Mouse (Mus musculus): ENCODE data around the gene Ackr4. TPM values are rescaled to one million over a fixed set of nuclear protein-coding genes. Genes with fewer than 3 reads are reported as not detected.

Ackr4 gene
- polyA plus RNA-seq, 1 experiment from 2014 or later, result 2.0 TPM

- Histone ChIP-seq H3K27ac (ENCODE audit: low read length) (no peak overlapping the region), H3K36me3 (ENCODE audit: insufficient read depth, low read length) (no peaks in the 10 kb centered on the region), H3K4me3 (ENCODE audit: low read length) (no peak overlapping the region), H3K27me3 (ENCODE audit: insufficient read depth, low read length) (no peaks in the 10 kb centered on the region), H3K9ac (replicated peaks; ENCODE audit: low read length) (no peak overlapping the region), H3K9me3 (ENCODE audit: low read length) (no peaks in the 10 kb centered on the region), H3K4me2 (replicated peaks; ENCODE audit: low read depth, low read length) (no peak overlapping the region), H3K4me1 (ENCODE audit: insufficient read depth, low read length) (peaks cover 16% of the 10 kb centered on the region)
- ATAC-seq (ENCODE audit: low FRiP score, low TSS enrichment), result no peak
- WGBS, result 46% methylated on average over 5 of the region's 5 CpGs
Measured at GRCm38 (mm10) chr9:104098256-104098655, 28.5 kb downstream of the Ackr4 start.

DNA sequence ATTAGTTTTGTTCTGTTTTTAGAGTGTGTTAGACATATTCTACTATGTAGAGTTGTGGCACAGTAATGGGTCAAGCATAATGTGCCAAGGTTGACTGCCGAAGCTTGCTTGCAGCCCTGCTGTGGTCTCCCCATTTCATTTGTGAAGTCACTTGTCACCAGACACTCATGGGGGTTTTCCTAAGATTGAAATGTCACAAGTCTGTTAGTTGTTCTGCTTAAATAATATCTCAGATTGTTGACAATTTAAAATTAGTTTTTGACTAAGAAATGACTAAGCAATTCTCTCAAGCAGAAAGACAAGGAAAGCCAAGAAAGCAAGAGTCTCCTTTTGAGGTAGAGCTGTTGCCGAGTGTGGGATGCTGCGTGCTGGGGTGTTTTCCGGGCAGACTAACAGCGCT, 33.8 kb downstream of the Ackr4 start:
- ATAC-seq (ENCODE audit: low FRiP score, low TSS enrichment), result no peak
- H3K4me1 ChIP-seq (ENCODE audit: insufficient read depth, low read length), result no peaks in the 10 kb centered on the region
- no peaks in the 10 kb centered on the region for H3K9me3 ChIP-seq (ENCODE audit: low read length)
- no peaks in the 10 kb centered on the region for H3K36me3 ChIP-seq (ENCODE audit: insufficient read depth, low read length)
- WGBS, result 81% methylated on average over 5 of the region's 5 CpGs
- no peak overlapping the region for H3K4me2 ChIP-seq (replicated peaks; ENCODE audit: low read depth, low read length)
- no peak overlapping the region for H3K4me3 ChIP-seq (ENCODE audit: low read length)
- no peak overlapping the region for H3K27ac ChIP-seq (ENCODE audit: low read length)
- H3K9ac ChIP-seq (replicated peaks; ENCODE audit: low read length), result no peak overlapping the region
- no peaks in the 10 kb centered on the region for H3K27me3 ChIP-seq (ENCODE audit: insufficient read depth, low read length)

GRCm38 (mm10) chr9:104088555-104088954, 38.2 kb downstream of the Ackr4 start:
- 59% methylated on average over 8 of the region's 8 CpGs for WGBS
- Histone ChIP-seq H3K27me3 (ENCODE audit: insufficient read depth, low read length) (no peaks in the 10 kb centered on the region), H3K27ac (ENCODE audit: low read length) (peak overlapping the region; percentile 27; the same call in 1 of the 2 replicates), H3K4me1 (ENCODE audit: insufficient read depth, low read length) (no peaks in the 10 kb centered on the region), H3K9me3 (ENCODE audit: low read length) (no peaks in the 10 kb centered on the region), H3K4me2 (replicated peaks; ENCODE audit: low read depth, low read length) (no peak overlapping the region), H3K4me3 (ENCODE audit: low read length) (no peak overlapping the region), H3K9ac (replicated peaks; ENCODE audit: low read length) (no peak overlapping the region), H3K36me3 (ENCODE audit: insufficient read depth, low read length) (no peaks in the 10 kb centered on the region)
- no peak for ATAC-seq (ENCODE audit: low FRiP score, low TSS enrichment)

DNA sequence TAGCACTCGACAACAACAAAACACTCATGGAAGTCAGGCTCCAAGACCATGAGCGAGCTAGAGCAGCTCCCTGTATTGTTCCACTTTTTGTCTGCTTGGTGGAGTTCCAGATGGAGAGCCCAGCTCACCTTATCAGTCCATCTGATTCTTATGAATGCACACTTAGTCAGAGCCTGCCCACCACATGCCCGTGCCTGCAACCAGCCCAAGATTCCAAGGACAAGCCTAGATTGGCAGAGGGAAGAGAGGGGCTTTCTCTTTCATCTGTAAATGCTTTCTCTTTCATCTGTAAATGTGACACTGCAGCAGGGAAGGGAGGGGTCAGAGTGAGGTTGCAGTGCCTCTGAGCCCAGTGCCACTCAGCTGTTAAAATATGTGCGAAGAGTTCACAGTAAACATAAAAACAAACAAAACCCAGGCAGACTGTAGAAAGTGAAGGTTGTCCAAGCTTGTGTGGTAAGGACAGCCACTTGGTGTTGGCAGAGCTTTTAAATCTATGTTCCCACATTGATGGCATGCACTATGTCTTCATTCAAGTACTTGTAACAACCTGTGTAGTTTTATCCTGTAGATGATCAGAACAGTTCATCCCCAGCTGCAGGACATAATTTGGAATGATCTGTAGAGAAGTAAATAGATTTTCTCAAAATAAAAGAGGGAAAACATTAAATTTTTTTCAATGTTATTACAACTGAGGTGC, 40.9 kb downstream of the Ackr4 start:
- no peak for ATAC-seq (ENCODE audit: low FRiP score, low TSS enrichment)

DNA sequence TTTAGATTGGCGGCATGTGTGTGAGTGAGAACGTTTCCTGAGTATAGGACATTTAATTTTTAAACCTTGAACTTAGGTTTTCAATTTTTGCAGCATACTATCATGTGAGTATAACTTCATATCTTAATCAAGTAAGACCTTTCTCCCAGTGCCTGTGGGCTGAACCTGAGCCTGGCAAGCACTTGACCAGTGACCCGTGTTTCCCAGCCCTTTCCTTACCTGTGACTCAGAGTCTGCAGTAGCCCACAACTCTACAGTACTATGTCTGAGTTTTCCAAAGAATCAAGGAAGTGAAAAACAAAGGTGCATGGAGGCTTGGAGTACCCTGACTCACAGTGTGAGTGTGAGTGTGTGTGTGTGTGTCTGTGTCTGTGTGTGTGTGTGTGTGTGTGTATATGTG, 46.7 kb downstream of the Ackr4 start:
- H3K4me1 ChIP-seq (ENCODE audit: insufficient read depth, low read length), result no peaks in the 10 kb centered on the region
- H3K4me2 ChIP-seq (replicated peaks; ENCODE audit: low read depth, low read length), result no peak overlapping the region
- no peak overlapping the region for H3K4me3 ChIP-seq (ENCODE audit: low read length)
- H3K9me3 ChIP-seq (ENCODE audit: low read length), result no peaks in the 10 kb centered on the region
- no peaks in the 10 kb centered on the region for H3K27me3 ChIP-seq (ENCODE audit: insufficient read depth, low read length)
- WGBS, result 74% methylated on average over 3 of the region's 3 CpGs
- no peak for ATAC-seq (ENCODE audit: low FRiP score, low TSS enrichment)
- H3K9ac ChIP-seq (replicated peaks; ENCODE audit: low read length), result no peak overlapping the region
- 0 out of 2 replicates have a peak, but pooled peaks cover under 1% of the 10 kb centered on the region for H3K36me3 ChIP-seq (ENCODE audit: insufficient read depth, low read length)
- H3K27ac ChIP-seq (ENCODE audit: low read length), result no peak overlapping the region

More for the DNA sequence above, 40.9 kb downstream of the Ackr4 start:
- Histone ChIP-seq H3K36me3 (ENCODE audit: insufficient read depth, low read length) (no peaks in the 10 kb centered on the region), H3K27me3 (ENCODE audit: insufficient read depth, low read length) (no peaks in the 10 kb centered on the region), H3K4me1 (ENCODE audit: insufficient read depth, low read length) (no peaks in the 10 kb centered on the region), H3K4me2 (replicated peaks; ENCODE audit: low read depth, low read length) (no peak overlapping the region), H3K9me3 (ENCODE audit: low read length) (no peaks in the 10 kb centered on the region), H3K9ac (replicated peaks; ENCODE audit: low read length) (no peak overlapping the region), H3K4me3 (ENCODE audit: low read length) (no peak overlapping the region), H3K27ac (ENCODE audit: low read length) (no peak overlapping the region)
- WGBS, result 59% methylated on average over 4 of the region's 4 CpGs

DNA sequence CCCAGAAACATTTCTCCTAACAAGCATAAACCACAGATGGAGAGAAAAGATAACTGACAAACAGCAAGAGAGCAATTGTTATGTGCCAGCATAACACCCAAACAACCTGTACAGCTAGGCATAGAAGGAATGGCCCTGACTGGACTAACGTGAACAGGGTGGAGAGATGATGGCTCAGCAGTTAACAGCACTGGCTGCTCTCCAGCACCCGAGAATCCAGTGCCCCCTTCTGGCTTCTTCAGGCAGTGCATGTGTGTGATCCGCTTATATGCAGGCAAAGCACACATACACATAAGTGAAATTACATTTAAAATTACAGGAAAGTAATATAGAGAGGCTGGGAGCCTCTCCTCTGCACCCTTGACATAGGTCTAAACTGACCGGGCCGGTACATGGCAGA, 47.4 kb downstream of the Ackr4 start:
- no peak overlapping the region for H3K4me2 ChIP-seq (replicated peaks; ENCODE audit: low read depth, low read length)
- H3K9me3 ChIP-seq (ENCODE audit: low read length), result no peaks in the 10 kb centered on the region
- H3K27ac ChIP-seq (ENCODE audit: low read length), result no peak overlapping the region
- H3K9ac ChIP-seq (replicated peaks; ENCODE audit: low read length), result no peak overlapping the region
- no peaks in the 10 kb centered on the region for H3K27me3 ChIP-seq (ENCODE audit: insufficient read depth, low read length)
- 0 out of 2 replicates have a peak, but pooled peaks cover 2% of the 10 kb centered on the region for H3K36me3 ChIP-seq (ENCODE audit: insufficient read depth, low read length)
- no peak overlapping the region for H3K4me3 ChIP-seq (ENCODE audit: low read length)
- no peaks in the 10 kb centered on the region for H3K4me1 ChIP-seq (ENCODE audit: insufficient read depth, low read length)
- ATAC-seq (ENCODE audit: low FRiP score, low TSS enrichment), result no peak
- WGBS, result 44% methylated on average over 5 of the region's 5 CpGs

DNA sequence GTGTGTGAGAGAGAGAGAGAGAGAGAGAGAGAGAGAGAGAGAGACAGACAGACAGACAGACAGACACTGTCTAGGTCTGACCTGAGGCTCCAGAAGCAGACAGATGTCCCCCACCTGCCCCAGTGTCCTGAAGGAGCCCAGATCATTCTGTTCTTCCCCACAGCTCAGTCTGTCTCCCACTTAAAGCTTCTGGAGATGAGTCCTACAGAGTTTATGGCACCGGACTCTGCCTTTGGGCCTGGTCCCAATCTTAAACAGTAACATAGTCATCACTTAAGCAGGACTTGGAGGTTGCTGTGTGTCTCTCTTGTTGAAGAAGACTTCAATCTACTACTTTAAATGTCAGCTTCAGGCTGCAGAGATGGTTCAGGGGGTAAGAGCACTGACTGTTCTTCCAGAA, 48.0 kb downstream of the Ackr4 start:
- Histone ChIP-seq H3K4me3 (ENCODE audit: low read length) (no peak overlapping the region), H3K9me3 (ENCODE audit: low read length) (no peaks in the 10 kb centered on the region), H3K4me1 (ENCODE audit: insufficient read depth, low read length) (no peaks in the 10 kb centered on the region), H3K4me2 (replicated peaks; ENCODE audit: low read depth, low read length) (no peak overlapping the region), H3K9ac (replicated peaks; ENCODE audit: low read length) (no peak overlapping the region), H3K27me3 (ENCODE audit: insufficient read depth, low read length) (no peaks in the 10 kb centered on the region), H3K36me3 (ENCODE audit: insufficient read depth, low read length) (0 out of 2 replicates have a peak, but pooled peaks cover 2% of the 10 kb centered on the region), H3K27ac (ENCODE audit: low read length) (no peak overlapping the region)
- ATAC-seq (ENCODE audit: low FRiP score, low TSS enrichment), result no peak
- WGBS, result 91% methylated on average over 1 of the region's 1 CpGs

- Histone ChIP-seq H3K27me3 (ENCODE audit: insufficient read depth, low read length) (no peaks in the 10 kb centered on the region), H3K4me3 (ENCODE audit: low read length) (no peak overlapping the region), H3K9ac (replicated peaks; ENCODE audit: low read length) (no peak overlapping the region), H3K36me3 (ENCODE audit: insufficient read depth, low read length) (0 out of 2 replicates have a peak, but pooled peaks cover 2% of the 10 kb centered on the region), H3K9me3 (ENCODE audit: low read length) (no peaks in the 10 kb centered on the region), H3K27ac (ENCODE audit: low read length) (no peak overlapping the region), H3K4me2 (replicated peaks; ENCODE audit: low read depth, low read length) (no peak overlapping the region), H3K4me1 (ENCODE audit: insufficient read depth, low read length) (no peaks in the 10 kb centered on the region)
- ATAC-seq (ENCODE audit: low FRiP score, low TSS enrichment), result no peak
- WGBS, result 73% methylated on average over 2 of the region's 2 CpGs
Measured at GRCm38 (mm10) chr9:104075808-104076207, 50.9 kb downstream of the Ackr4 start.

GRCm38 (mm10) chr9:104070863-104071604, 55.7 kb downstream of the Ackr4 start:
- no peaks in the 10 kb centered on the region for H3K9me3 ChIP-seq (ENCODE audit: low read length)
- H3K4me2 ChIP-seq (replicated peaks; ENCODE audit: low read depth, low read length), result no peak overlapping the region
- 0 out of 2 replicates have a peak, but pooled peaks cover 2% of the 10 kb centered on the region for H3K36me3 ChIP-seq (ENCODE audit: insufficient read depth, low read length)
- 83% methylated on average over 8 of the region's 8 CpGs for WGBS
- no peak overlapping the region for H3K4me3 ChIP-seq (ENCODE audit: low read length)
- ATAC-seq (ENCODE audit: low FRiP score, low TSS enrichment), result no peak
- no peaks in the 10 kb centered on the region for H3K4me1 ChIP-seq (ENCODE audit: insufficient read depth, low read length)
- H3K9ac ChIP-seq (replicated peaks; ENCODE audit: low read length), result no peak overlapping the region
- no peaks in the 10 kb centered on the region for H3K27me3 ChIP-seq (ENCODE audit: insufficient read depth, low read length)
- no peak overlapping the region for H3K27ac ChIP-seq (ENCODE audit: low read length)

- no peaks in the 10 kb centered on the region for H3K9me3 ChIP-seq (ENCODE audit: low read length)
- H3K9ac ChIP-seq (replicated peaks; ENCODE audit: low read length), result no peak overlapping the region
- no peak overlapping the region for H3K4me2 ChIP-seq (replicated peaks; ENCODE audit: low read depth, low read length)
- WGBS, result 76% methylated on average over 4 of the region's 4 CpGs
- H3K4me3 ChIP-seq (ENCODE audit: low read length), result no peak overlapping the region
- H3K4me1 ChIP-seq (ENCODE audit: insufficient read depth, low read length), result no peaks in the 10 kb centered on the region
- no peak for ATAC-seq (ENCODE audit: low FRiP score, low TSS enrichment)
- no peaks in the 10 kb centered on the region for H3K27me3 ChIP-seq (ENCODE audit: insufficient read depth, low read length)
- 0 out of 2 replicates have a peak, but pooled peaks cover 2% of the 10 kb centered on the region for H3K36me3 ChIP-seq (ENCODE audit: insufficient read depth, low read length)
- no peak overlapping the region for H3K27ac ChIP-seq (ENCODE audit: low read length)
Measured at GRCm38 (mm10) chr9:104070241-104070640, 56.5 kb downstream of the Ackr4 start.
